Mouse (Mus musculus) embryo, embryonic 11.5 days (tissue): Measurements from ENCODE around the gene Clic3.
"Not testable (repeated sequence)": the region's sequence is repeated elsewhere in the genome, so short reads cannot be mapped to it uniquely, and the experiment has no call there.

Experiments used
- DNase-seq: peaks from one replicate; pipeline ENCODE4 v3.0.0-alpha.2; 2012; ENCODE audit warnings: low read depth, low spot score

Clic3 gene

GRCm38 (mm10) chr2:25456205-25456953, at the start of gene Clic3:
Clic3 (plus strand) TSS chr2:25456838.
- no peak for DNase-seq

- DNase-seq: no peak
These were observed 47.7 kb upstream of the Clic3 start for GRCm38 (mm10) chr2:25408908-25409307.

DNA sequence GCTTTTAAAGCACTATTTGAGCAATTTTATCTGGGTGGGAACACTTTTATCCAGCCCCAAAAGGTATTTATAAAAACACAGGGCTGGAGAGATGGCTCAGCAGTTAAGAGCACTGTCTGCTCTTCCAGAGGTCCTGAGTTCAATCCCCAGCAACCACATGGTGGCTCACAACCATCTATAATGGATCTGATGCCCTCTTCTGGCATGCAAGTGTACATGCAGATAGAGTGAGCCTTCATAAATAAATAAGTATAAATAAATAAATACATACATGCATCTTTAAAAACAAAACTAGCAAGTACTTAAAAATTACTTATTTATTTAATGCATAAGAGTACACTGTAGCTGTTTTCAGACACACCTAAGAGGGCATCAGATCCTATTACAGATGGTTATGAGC, 43.2 kb upstream of the Clic3 start:
- DNase-seq: not testable (repeated sequence)

- no peak for DNase-seq
These were observed 39.2 kb upstream of the Clic3 start for GRCm38 (mm10) chr2:25417426-25417825.

GRCm38 (mm10) chr2:25421896-25422295, 34.7 kb upstream of the Clic3 start:
- peak; percentile 62 for DNase-seq

- no peak for DNase-seq
These were observed 33.8 kb upstream of the Clic3 start, which contains the start of gene Fut7 for GRCm38 (mm10) chr2:25422587-25423410. Fut7 (plus strand) TSS chr2:25423267.

DNA sequence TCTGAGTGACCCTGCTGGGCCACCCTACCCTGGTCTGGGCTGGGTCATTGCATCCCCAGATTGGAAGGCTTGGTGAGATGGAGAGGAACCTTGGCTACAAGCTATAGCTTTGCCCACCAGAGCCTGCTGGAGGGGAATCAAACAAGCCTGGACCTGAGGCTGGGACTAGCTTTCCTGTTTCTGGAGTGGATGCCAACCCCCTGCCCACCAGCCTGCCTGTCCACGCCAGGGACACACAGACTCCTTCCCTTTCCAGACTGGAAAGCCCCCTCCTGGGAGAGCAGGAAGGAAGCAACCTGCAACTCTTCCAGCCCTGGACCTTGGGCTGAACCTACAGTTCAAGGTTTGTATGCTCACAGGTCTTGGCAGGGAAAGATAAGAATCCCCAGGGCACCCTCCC, 33.0 kb upstream of the Clic3 start:
- no peak for DNase-seq

- DNase-seq: no peak
These were observed 31.2 kb upstream of the Clic3 start for GRCm38 (mm10) chr2:25425481-25425880.

GRCm38 (mm10) chr2:25426721-25427191, 29.9 kb upstream of the Clic3 start:
- peak; percentile 56 for DNase-seq

DNA sequence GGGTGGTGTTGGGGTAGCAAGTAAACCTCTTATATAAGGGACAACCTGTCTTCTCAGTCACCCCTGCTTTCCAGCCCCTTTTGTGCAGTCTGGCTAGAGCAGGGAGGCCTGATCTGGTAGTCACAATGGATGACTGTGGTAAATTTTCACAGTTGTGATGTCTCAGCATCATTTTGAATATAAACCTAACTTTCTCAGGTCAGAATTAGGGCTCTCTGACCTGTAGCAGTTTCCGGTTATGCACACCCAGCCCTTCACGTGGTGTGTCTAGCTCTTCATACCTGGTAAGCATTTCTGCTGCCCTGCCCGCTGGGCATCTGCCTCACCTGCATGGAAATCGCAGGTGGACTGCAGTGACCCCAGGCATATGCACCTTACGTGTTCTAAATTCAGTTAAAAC, 29.4 kb upstream of the Clic3 start:
- DNase-seq: no peak

GRCm38 (mm10) chr2:25428442-25429236, 28.0 kb upstream of the Clic3 start, which contains the start of gene Abca2:
Abca2 (plus strand) TSS chr2:25428703.
- peak; percentile 83 for DNase-seq

DNA sequence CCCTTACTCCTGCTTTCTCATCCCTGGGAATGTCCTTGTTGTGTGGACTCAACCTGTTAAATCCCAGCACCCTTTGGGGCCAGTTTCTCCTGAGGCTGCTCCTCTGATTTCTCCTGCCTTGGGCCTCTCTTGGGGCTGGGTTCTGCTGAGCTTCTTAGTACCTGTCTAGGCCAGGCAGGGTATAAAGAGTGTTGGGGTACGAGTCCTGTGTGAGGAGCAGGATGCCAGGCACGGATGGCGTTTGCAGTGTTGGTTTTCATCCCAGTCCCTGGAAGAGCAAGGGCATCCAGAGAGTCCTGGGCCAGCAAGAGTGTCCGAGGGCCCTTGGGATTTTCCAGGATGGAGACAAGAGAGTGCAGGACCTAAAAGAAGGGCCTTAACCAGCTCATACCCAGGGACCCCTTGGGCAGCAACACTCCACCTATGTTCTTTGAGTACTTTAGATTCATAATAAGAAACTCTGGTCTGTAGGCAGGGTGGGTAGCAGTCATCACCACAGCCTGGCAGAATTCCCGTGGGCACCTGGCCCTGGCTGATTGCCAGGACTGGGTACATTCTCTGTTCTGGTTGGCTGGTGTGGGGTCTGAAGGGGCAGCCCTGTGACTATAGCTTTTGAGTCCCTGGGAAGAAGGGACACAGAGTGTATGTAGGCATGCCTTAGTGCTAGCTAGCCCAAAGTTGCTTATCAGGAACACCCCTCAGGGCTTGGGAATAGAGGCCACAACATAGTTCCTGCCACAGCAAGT, 27.0 kb upstream of the Clic3 start:
- DNase-seq: no peak

GRCm38 (mm10) chr2:25430395-25431233, 26.0 kb upstream of the Clic3 start:
- DNase-seq: no peak

- no peak for DNase-seq
These were observed 25.3 kb upstream of the Clic3 start for GRCm38 (mm10) chr2:25431308-25431855.

DNA sequence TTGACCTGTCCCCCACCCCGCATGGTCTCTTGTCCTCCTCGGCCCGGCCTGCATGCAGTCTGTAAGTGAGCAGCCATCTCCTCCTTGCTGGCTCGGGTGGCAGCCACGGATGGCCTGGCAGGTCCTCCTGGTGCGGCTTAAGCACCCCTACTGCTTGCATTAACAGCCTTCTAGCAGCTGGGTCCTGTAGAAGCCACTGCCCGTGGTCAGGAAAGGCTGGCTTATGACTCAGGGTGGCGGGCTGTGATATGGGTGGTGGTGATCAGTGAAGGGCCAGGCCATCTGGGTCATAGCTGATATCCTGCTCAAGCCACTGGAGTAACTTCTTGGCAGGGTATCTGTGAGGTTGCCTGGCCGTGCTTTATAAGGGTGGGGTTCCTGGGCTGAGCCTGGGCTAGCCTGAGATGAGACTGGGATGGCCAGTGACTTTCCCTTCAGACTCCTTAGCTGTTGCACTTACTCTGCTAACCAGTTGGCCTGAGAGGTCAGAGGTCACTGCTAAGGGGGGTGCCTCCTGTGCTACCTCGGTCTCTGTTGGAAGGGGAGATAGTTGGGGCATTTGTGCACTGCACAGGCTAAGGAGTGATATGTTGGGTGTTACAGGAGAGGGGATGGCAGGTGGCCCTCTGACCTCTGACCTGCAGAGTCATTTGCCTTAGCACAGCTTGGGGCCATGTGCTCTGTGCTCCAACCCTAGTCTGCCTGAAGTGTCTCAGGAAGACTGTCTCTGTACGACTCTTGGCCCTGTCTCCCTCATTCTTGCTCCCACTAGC, 24.1 kb upstream of the Clic3 start:
- DNase-seq: no peak

GRCm38 (mm10) chr2:25433101-25433500, 23.5 kb upstream of the Clic3 start:
- no peak for DNase-seq

DNA sequence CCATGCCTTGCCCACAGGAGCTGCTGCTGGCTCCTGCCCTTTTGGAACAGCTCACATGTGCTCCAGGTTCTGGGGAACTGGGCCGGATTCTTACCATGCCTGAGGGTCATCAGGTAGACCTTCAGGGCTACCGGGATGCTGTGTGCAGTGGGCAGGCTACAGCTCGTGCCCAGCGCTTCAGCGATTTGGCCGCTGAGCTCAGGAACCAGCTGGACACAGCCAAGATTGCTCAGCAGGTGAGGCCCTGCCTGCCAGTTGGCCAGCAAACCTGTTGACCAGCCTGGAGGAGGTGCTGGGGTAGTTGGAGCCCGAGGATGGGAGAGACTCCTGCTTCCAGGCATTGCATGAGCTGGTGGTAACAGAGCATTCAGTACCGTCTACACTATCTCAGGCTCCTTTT, 22.3 kb upstream of the Clic3 start:
- DNase-seq: no peak

- no peak for DNase-seq
These were observed 20.3 kb upstream of the Clic3 start for GRCm38 (mm10) chr2:25436286-25436820.

GRCm38 (mm10) chr2:25441067-25441466, 15.6 kb upstream of the Clic3 start:
- DNase-seq: no peak
